Mouse (Mus musculus) intestine, postnatal 0 days (tissue): Measurements from ENCODE around the gene Rasal3. TPM values are rescaled to one million over a fixed set of nuclear protein-coding genes. Genes with fewer than 3 reads are reported as not detected.
A peak's percentile ranks its signal among the peaks of the same experiment; 100 is the strongest.

Source experiments
- ATAC-seq: fragments of 200-750 bp; cut with Nextera tagmentation; 2 replicates; pipeline ENCODE4 v1.8.0; 2017; ENCODE audit warnings: mild to moderate bottlenecking, moderate TSS enrichment, moderate library complexity
- H3K27ac ChIP-seq: fragments of 300-500 bp; sonication (generic); 2 replicates; pipeline ENCODE4 v1.5.1; 2014; ENCODE audit warnings: mild to moderate bottlenecking, low read depth, low read length, moderate library complexity
- H3K27me3 ChIP-seq: fragments of 300-500 bp; sonication (generic); replicated peaks from 2 replicates; pipeline ENCODE4 v1.6.1; 2014; ENCODE audit warnings: low read length, mixed read lengths; ENCODE audit not compliant: control insufficient read depth, insufficient read depth
- H3K36me3 ChIP-seq: fragments of 300-500 bp; sonication (generic); 2 replicates; pipeline ENCODE4 v1.6.1; 2014; ENCODE audit warnings: mild to moderate bottlenecking, moderate library complexity; ENCODE audit not compliant: control insufficient read depth, insufficient read depth
- H3K4me1 ChIP-seq: fragments of 300-500 bp; sonication (generic); replicated peaks from 2 replicates; pipeline ENCODE4 v1.6.1; 2014; ENCODE audit warnings: antibody characterized with exemption, low read length, mixed read lengths; ENCODE audit not compliant: control insufficient read depth, insufficient read depth
- H3K4me2 ChIP-seq: fragments of 300-500 bp; sonication (generic); replicated peaks from 2 replicates; pipeline ENCODE4 v1.6.1; 2014; ENCODE audit warnings: low read depth, mild to moderate bottlenecking, moderate library complexity
- H3K4me3 ChIP-seq: fragments of 300-500 bp; sonication (generic); 2 replicates; pipeline ENCODE4 v1.5.1; 2014; ENCODE audit warnings: low read depth, low read length
- H3K9ac ChIP-seq: fragments of 300-500 bp; sonication (generic); 2 replicates; pipeline ENCODE4 v1.6.1; 2014; ENCODE audit warnings: mild to moderate bottlenecking, low read depth, low read length
- H3K9me3 ChIP-seq: fragments of 300-500 bp; sonication (generic); 2 replicates; pipeline ENCODE4 v1.6.1; 2016; ENCODE audit warnings: mixed run types; ENCODE audit not compliant: control insufficient read depth
- CTCF ChIP-seq: sonication (generic); IDR thresholded peaks from 2 replicates; pipeline ENCODE4 v1.5.1; 2016; ENCODE audit warnings: low read depth, mild to moderate bottlenecking, control low read depth, antibody characterized with exemption, moderate library complexity
- WGBS: fragments of 180-500 bp; shearing (Covaris S2); extraction: QIAGEN DNeasy Blood & Tissue Kit; methylation state at CpG from one replicate; pipeline ENCODE4 v1.1.7; 2014; 5-methylcytosine and 5-hydroxymethylcytosine counted together
- polyA plus RNA-seq: library from polyadenylated mRNA; unstranded; fragments of >200 nt; fragmentation: Nextera tagmentation; extraction: Ambion mirVana; gene quantifications from 2 replicates; pipeline ENCODE4 v1.2.1, GENCODE M21; 2015

Rasal3 gene
- polyA plus RNA-seq, 1 experiment from 2014 or later = 1.1 TPM

DNA sequence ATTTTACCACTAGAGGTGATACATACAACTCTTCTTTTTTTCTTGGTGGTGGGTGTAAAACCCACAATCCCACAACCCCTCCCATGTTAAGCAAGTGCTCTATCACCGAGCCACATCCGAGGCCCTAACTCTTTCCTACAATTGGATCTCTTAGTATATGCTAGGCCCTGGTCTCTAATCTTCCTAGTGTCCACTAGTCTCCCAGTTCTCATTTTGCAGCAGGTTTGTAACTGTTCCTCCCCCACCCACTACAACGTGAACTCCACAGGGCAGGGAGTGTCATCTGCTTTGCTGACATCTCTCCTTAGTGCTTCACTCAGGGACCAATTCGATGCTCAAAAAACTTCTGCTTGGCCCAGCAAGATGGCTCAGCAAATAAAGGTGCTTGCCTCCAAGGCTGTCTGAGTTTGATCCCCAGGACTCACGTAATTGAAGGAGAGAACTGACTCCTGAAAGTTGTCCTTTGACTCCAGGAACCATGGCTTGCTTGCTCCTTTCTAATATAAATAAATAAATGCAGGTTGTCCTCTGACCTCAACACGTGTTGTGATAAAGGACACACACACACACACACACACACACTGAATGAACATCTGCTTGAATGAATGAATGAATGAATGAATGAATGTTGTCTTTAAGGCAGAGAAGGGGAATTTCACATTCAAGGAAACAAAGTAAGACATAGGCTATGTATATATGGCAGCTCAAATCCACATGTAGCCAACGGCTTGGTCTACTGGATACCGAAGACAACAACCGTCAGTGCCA is 1.2 kb downstream of the Rasal3 start:
- Histone ChIP-seq H3K9me3 (no peaks in the 10 kb centered on the region), H3K9ac (no peak overlapping the region), H3K36me3 (no peaks in the 10 kb centered on the region), H3K27ac (no peak overlapping the region), H3K27me3 (peaks cover 16% of the 10 kb centered on the region), H3K4me1 (no peaks in the 10 kb centered on the region), H3K4me2 (no peak overlapping the region), H3K4me3 (no peak overlapping the region)
- ATAC-seq = no peak
- 78% methylated on average over 9 of the region's 9 CpGs for WGBS
- no peak for TF ChIP-seq CTCF

DNA sequence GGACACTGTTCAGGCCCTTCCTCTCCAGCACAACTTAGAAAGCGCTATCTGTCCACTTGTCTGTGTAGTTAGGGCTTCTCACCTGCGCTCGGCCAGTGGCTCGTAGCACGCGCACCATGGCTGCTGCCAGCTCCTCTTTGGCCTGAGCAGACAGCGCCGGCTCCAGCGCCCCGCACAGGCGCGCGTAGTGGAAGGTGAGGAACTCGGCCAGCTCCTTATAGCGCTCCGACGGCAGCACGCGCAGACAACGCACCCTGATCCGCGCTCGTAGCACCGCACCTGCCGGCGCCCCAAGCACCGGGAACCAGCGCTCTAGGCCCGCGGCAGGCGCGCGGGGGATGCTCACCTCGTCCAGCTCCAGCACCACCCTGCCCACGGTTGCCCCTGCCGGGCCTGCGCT is 7.1 kb downstream of the Rasal3 start:
- Histone ChIP-seq H3K4me2 (peak overlapping the region; percentile 35; the same call in 1 of the 2 replicates), H3K9ac (no peak overlapping the region), H3K27me3 (peaks cover 63% of the 10 kb centered on the region), H3K4me3 (peak overlapping the region; percentile 18; the same call in 1 of the 2 replicates), H3K4me1 (no peaks in the 10 kb centered on the region), H3K36me3 (no peaks in the 10 kb centered on the region), H3K27ac (no peak overlapping the region), H3K9me3 (no peaks in the 10 kb centered on the region)
- WGBS = 2% methylated on average over 37 of the region's 37 CpGs
- ATAC-seq = no peak
- no peak for TF ChIP-seq CTCF

DNA sequence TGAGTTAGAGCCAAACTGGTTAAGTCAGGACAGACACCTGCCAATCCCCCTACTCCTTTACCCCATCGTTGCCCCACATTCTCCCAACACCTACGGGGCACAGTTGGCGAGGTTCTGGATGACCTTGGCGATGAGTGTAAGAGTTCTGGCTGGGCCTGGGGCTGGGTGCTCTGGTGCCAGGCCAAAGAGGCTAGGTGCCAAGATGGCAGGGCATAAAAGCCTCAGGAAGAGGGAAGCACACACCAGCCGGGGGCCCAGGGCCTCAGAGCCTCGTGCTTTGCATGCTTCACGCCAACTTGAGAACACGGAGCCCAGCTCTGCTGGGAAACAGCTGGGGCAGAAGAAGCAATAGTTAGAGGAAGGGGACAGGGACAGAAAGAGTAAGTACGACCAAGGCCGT is 9.4 kb downstream of the Rasal3 start:
- no peak for ATAC-seq
- H3K27ac ChIP-seq = no peak overlapping the region
- H3K4me2 ChIP-seq = no peak overlapping the region
- no peak for TF ChIP-seq CTCF
- 83% methylated on average over 10 of the region's 10 CpGs for WGBS
- no peaks in the 10 kb centered on the region for H3K36me3 ChIP-seq
- no peaks in the 10 kb centered on the region for H3K9me3 ChIP-seq
- H3K4me1 ChIP-seq = no peaks in the 10 kb centered on the region
- no peak overlapping the region for H3K4me3 ChIP-seq
- H3K27me3 ChIP-seq = peaks cover 64% of the 10 kb centered on the region
- H3K9ac ChIP-seq = no peak overlapping the region

DNA sequence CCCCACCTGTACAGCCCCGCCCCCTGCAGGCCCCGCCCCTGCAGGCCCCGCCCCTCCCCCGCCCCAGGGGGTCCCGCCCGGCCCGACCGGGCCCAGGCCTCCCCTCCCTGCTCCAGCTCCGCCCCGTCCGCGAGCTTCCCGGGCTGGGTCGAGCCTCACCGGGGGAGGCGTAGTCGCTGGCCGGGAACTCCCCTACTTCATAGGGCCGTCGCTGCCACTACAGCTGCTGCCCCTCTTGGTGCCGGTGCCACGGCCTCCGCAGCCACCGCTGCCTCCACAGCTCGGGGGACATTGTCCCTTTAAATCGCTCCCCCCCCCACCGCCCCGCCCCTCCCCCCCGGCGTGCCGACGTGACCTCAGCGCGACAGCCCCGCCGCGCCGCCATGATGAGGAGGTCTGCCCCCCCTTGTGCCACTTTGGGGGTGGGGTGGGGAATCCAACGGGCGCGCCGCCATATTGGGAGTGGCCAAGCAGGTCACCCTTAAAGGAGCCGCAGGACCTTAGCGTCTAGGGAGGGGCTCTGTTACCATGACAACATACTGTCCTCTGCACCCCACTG is 14.2 kb downstream of the Rasal3 start, which contains the start of gene Wiz:
Gene Wiz (minus strand): TSS at position 339 of the 559 bp plus-strand sequence.
- no peak for TF ChIP-seq CTCF
- Histone ChIP-seq H3K9me3 (no peaks in the 10 kb centered on the region), H3K4me1 (peaks cover 6% of the 10 kb centered on the region), H3K4me3 (peak within 1 kb of the TSS; percentile 76), H3K4me2 (peak within 1 kb of the TSS; percentile 100), H3K9ac (peak within 1 kb of the TSS; percentile 85), H3K36me3 (peaks cover 2% of the 10 kb centered on the region; the same call in 1 of the 2 replicates), H3K27ac (peak within 1 kb of the TSS; percentile 84), H3K27me3 (peaks cover 24% of the 10 kb centered on the region)
- peak; percentile 88 for ATAC-seq
- 1% methylated on average over 30 of the region's 44 CpGs for WGBS

DNA sequence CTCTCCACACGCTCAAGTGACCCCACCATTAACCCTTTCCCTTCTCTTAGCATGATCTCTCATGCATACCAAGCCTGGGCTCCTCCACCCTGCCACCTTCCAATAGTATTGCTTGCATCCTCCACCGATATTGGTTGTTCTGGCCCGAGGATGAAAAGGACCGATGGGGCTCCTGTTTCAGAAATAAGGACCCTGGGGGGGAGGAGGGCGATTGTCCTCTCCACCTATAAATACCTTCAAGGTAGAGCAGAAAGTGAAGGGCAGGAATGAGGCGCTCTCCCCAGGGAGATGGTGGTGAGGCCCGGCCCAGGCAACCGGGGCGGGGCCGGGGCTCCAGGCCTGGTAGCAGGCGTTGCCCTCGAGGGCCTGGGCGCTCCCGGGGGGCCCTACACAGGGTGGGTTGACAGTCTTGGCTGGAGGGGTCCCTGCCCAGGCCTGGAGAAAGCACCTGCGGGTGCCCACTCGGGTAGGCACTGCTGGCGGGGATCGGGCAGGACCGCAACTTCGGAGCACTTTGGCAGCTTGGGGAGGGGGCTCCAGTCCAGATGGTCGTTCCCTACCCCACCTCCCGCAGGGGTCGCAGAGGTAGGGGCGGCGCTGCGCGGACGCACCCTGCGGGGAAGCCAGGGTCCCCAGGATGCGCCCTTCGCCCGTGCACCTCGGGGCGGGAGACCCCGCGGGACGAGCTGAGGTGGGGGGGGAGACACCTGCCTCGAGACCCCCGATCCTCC is 14.8 kb downstream of the Rasal3 start:
- H3K27me3 ChIP-seq = peaks cover 19% of the 10 kb centered on the region
- peak; percentile 64 for ATAC-seq
- H3K36me3 ChIP-seq = peaks cover 3% of the 10 kb centered on the region
- under 1% methylated on average over 29 of the region's 39 CpGs for WGBS
- no peak for TF ChIP-seq CTCF
- peak overlapping the region; percentile 84 for H3K27ac ChIP-seq
- H3K4me2 ChIP-seq = peak overlapping the region; percentile 100
- peaks cover 6% of the 10 kb centered on the region for H3K4me1 ChIP-seq
- peak overlapping the region; percentile 85 for H3K9ac ChIP-seq
- no peaks in the 10 kb centered on the region for H3K9me3 ChIP-seq
- H3K4me3 ChIP-seq = peak overlapping the region; percentile 76

DNA sequence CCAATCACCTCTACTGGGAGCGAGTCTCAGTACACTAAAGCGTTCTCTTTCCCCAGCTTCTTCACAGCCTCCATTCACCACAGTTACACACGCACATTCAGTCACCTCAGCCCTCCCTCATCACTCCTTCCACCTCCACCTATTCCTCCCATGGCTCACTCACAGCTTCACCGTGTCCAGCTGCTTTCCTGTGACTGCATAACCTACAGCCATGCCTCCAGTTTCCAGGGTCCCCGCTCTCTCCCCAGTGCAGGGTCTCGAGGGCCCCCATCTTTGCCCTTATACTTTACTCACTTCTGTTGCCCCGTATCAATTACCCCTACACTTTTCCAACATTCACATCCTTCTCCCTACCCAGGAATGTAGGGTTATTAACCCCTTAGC is 15.4 kb downstream of the Rasal3 start:
- peak overlapping the region; percentile 100 for H3K4me2 ChIP-seq
- H3K27me3 ChIP-seq = peaks cover 13% of the 10 kb centered on the region
- H3K27ac ChIP-seq = no peak overlapping the region; the same call in 1 of the 2 replicates
- 44% methylated on average over 7 of the region's 7 CpGs for WGBS
- TF ChIP-seq CTCF = no peak
- H3K4me3 ChIP-seq = peak overlapping the region; percentile 76
- H3K9me3 ChIP-seq = no peaks in the 10 kb centered on the region
- H3K4me1 ChIP-seq = peaks cover 6% of the 10 kb centered on the region
- no peak for ATAC-seq
- H3K9ac ChIP-seq = peak overlapping the region; percentile 85; the same call in 1 of the 2 replicates
- H3K36me3 ChIP-seq = peaks cover 6% of the 10 kb centered on the region
